Mouse (Mus musculus) kidney, postnatal 4 days (tissue): ENCODE measurements at regions not wholly inside any gene's neighbourhood (a gene's known extent, or its start where the extent isn't known, plus 50 kb on each side); places are given as distances from the start of the nearest gene placed in this dataset.
"Not testable (repeated sequence)": the region's sequence is repeated elsewhere in the genome, so short reads cannot be mapped to it uniquely, and the experiment has no call there.

ENCODE experiments used
- DNase-seq, 2 experiments: peaks; one replicate each; pipeline ENCODE4 v3.0.0; 2021; ENCODE audit warnings: mixed read lengths in 2 of 2

DNA sequence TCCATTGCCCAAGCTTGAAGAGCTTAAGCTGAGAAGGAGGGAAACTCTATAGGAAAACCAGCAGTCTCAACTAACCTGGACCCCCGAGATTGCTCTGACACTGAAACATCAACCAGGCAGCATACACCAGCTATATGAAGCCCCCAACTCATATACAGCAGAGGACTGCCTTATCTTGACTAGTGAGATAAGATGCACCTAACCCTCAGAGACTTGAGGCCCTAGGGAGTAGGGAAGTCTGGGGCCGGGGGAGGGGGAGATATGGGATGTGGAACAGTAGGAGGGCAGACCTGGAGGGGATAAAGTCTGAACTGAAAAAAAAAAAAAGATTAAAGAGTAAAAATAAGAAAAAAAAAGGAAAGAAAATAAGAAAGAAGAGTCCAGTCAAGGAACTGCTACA lies 540.5 kb upstream of the Pkdcc start:
- DNase-seq: no peak

- not testable (repeated sequence) for DNase-seq
These were observed 548.5 kb upstream of the Pkdcc start for GRCm38 (mm10) chr17:82666557-82666956.

DNA sequence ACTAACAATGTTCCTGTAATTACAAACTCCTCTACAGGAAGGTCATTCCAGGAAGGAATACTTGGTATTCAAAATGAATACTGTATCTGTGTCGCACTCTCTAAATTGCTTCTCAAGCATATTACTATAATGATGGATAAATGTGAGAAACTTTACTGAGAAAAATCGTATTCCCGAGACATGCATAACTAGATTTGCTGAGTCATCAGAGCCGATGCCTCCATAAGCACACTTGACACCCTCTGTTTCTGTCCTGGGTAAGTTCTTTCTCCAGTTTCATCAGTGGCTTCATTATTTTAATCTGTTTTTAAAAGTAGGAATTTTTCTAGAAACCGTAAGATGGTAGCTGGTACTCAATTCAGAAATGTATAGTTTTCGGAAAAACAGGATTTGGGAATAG lies 550.7 kb upstream of the Pkdcc start:
- no peak for DNase-seq

DNA sequence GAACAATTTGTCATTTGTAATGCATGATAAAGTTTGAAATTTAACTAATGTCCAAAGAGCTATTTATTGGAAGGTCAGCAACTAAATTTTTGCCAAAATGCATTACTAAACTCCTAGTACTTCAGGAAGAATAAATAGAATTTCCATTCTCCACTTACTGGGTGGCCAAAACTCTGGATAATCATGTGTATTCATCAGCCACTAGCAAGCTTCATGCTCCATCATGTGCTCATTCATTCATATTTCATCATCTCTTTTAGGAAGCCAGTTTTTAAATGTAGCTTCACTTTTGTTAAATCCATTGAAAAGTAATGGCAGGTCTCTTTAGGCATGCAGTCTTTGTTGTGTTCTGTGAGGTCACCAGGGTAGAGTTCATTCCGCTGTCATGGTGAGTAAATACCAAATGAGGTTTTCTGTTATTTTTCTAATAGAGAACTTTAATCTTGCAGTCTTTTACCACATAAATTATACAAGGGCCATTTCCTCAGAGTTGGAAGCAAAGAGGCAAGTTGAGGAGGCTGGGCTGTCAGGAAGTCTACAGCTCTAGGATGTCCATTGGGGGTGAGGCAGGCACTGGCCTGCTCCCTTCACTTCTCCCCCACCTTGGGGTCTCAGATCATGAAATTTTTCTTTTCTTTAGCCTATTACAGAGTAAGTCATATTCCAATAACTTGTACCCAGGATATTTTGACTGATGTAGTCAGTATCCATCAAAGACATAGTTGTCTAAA lies 578.5 kb upstream of the Pkdcc start:
- DNase-seq: peak; percentile 1 to 3

GRCm38 (mm10) chr17:82635849-82636248 lies 579.2 kb upstream of the Pkdcc start:
- no peak for DNase-seq

DNA sequence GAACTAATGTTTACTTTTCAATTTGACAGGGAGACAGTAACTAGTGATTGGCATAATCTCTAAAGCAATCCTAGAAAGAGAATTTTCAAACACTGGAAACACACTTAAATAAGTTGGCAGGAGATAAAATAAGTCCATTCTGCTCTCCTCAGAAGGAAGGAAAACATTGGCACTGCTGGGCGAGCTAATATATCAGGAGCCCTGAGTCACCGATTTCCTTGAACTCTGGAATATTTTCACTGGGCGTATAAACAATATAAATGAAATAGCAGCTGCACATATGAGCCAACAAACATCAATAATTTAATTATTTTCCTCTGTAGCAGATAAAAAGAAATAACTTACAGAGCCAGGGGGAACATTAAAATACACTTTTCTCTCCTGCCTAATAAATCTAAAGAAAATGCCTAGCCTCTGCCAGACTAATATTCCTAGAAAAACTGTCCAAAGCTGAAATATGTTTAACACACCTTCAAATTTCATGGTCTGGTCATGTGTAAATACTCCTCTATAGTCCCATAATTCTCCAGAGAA lies 608.4 kb upstream of the Pkdcc start:
- DNase-seq: peak; percentile 3 to 14

GRCm38 (mm10) chr17:82583801-82584200 lies 631.3 kb upstream of the Pkdcc start:
- no peak for DNase-seq

DNA sequence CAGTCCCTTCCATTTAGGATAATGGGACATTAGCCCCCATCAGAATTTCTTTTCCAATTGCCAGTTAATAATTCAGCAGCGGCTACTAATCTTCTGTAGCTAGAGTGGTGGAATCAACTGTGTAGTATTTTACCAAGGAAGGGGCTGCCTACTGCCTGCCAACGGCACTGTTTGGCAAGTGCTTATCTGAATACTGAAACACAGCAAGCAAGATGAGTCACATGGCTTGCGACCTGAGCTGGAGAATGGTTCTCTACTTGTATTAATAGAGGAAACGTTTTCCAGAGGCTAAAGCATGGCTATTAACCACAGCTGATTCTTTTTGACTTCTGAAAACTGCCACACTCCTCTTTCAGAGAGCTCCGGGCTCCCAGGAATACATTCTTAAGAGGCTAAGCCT lies 681.6 kb upstream of the Pkdcc start:
- no peak for DNase-seq

DNA sequence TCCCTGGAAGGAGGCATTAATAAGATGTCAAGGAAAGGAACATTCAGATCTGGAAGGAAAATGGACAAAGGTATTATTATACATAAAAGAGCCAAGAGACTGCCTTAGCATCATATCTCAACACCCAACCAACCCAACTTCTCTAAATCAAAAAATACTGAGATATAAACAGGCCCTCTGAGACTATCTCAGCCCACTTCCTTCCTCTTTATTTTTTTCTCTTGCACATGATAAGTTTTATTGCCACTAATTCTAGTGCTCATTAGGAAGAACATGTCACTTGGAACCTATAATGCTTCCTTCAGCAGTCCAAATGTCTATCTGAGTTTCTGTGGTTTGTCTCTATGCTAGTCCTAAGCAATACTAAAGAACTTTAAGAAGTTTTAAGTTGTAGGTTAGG lies 697.0 kb upstream of the Pkdcc start:
- DNase-seq: no peak

DNA sequence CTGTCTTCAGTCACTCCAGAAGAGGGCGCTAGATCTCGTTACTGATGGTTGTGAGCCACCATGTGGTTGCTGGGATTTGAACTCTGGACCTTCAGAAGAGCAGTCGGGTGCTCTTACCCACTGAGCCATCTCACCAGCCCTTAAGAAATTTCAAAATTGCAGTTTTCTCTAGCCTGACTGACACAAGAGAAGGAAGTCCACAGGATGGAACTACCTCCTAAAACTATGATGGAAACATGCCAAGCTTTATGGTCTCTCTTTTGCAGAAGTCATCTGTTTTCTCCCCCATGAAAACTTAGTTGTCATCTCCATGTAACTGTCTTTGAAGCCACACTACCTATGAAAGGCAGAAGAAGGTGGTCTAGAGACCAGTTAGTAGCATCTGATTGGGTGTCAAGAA lies 698.2 kb upstream of the Pkdcc start:
- no peak for DNase-seq

- no peak for DNase-seq
These were observed 701.3 kb upstream of the Pkdcc start for GRCm38 (mm10) chr17:82513816-82514215.

- no peak for DNase-seq
These were observed 710.8 kb upstream of the Pkdcc start for GRCm38 (mm10) chr17:82504291-82504690.

GRCm38 (mm10) chr17:82485544-82485943 lies 729.5 kb upstream of the Pkdcc start:
- no peak for DNase-seq

DNA sequence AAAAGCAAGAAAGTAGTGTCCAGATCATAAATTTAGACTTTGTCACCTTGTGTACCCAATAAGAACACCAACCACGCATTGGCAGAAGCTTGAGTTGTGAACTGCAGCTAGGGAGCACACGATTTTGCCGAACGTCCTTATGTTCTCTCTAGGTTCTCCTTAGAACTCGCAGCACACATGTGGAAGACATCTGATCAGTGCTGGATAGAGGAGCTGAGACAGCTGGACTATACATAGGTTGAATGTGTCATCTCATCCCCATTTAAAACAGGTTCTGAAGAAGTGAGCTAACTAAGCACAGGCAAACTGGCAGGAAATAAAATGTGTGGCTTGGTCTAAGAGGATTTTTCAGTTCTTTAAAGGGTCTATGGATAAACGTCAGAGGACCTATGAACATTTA lies 730.5 kb upstream of the Pkdcc start:
- DNase-seq: no peak

DNA sequence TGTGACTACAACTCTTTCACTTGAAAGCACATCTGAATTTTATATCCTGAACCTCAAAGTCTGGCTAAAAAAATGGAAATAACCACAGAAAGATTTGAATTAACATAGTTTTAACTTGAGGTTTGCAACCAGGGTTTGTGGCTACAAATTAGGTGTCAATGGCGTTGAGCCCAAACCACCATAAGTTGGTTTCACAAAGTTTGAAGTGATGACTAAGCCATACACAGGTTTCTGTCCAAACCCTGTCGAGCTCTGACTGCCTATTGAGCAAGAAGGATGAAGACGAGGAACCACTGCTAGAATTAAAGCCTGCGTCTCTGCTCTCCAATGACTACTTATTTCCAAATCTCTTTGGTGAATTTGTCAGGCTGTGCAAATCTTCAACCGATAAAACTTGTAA lies 719.8 kb upstream of the Slc8a1 start:
- no peak for DNase-seq

- peak; percentile 13 to 18 for DNase-seq
These were observed 715.7 kb upstream of the Slc8a1 start for GRCm38 (mm10) chr17:82453847-82454246.

DNA sequence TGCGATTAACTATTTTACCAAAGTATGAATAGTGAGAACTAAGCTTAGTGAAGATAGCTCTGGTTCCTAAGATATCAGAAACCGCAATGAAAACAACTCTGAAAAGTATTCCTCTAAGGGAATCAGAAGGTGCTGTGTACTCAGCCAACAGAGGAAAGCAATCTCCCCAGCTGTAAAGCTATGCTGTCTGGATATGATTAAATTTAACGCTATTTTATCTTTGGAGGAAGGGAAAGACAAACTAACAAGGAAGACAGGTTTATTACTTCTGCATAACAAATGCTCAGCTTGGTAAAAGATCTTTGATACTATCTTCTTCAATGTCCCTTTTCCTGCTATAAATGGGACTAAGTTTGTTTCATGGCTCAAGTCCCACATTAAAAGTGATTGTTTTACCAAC lies 700.9 kb upstream of the Slc8a1 start:
- DNase-seq: no peak

GRCm38 (mm10) chr17:82437206-82437605 lies 699.0 kb upstream of the Slc8a1 start:
- no peak for DNase-seq

DNA sequence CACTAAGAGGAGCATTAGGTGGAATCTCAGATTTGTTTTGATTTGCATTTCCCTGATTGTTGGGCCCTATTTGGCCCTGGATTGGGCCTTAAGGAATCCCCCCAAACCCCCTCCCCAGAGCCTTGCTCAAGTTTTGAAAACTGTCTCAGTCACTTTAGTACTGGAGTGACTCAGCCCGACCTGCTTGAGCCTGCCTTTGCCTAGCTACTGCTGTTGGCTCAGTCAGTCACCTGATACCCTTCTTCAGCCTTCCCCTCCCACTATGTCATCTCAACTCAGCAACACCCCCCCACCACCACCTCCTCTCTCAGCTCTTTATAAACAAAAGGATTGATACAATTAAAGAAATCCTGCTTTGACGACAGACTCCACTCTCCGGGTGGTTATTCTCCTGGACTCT lies 694.5 kb upstream of the Slc8a1 start:
- no peak for DNase-seq

DNA sequence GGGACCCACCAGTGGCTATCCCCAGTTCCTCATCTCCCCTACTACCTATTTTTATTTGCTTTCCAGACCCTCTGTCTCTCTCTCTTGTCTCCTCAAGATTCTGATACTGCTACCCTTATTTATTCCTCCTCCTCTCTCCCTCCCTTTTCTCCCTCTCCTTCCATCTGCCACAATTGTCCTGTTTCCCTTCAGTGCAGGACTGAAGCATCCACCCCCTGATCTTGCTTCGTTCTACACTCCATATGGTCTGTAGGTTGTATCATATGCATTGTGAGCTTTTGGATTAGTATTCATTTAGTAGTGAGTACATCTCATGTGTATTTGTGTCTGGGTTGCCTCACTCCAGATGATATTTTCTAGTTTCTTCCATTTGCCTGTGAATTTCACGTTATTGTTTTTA lies 670.1 kb upstream of the Slc8a1 start:
- DNase-seq: no peak

DNA sequence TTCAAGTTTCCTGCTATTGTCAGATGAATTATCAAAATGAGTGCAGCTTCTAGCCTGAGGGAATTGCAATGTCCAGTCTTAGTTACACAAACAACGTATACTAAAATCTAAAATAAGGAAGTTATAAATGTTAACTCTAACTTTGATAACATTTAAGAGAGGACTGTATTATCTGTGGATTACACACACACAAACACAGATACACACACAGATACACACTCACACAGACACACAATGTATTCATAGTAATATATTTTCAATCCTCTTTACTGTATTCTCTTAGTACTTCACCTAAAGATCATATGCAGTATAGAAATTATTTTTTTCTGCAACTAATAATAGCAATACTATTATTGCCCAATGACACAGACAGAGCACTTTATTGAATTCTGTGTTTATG lies 661.2 kb upstream of the Slc8a1 start:
- no peak for DNase-seq

DNA sequence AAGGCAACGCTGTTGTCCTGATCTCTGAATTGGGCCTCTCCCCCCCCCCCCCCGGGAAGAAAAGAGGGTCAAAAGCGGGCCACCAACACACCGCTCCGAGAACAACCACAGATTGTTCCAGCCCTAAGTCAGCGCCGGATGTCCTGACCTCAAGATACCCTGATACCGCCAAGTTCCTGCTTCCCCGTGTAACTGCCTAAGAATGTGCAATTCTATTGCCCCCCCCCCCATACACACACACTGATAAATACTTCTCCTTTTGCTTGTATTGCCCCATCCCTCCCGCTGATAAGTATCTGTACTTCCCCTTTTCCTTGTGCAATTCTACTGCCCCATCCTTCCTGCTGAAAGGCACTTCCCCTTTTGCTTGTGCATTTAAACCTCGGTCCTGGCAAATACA lies 641.2 kb upstream of the Slc8a1 start:
- DNase-seq: not testable (repeated sequence)

DNA sequence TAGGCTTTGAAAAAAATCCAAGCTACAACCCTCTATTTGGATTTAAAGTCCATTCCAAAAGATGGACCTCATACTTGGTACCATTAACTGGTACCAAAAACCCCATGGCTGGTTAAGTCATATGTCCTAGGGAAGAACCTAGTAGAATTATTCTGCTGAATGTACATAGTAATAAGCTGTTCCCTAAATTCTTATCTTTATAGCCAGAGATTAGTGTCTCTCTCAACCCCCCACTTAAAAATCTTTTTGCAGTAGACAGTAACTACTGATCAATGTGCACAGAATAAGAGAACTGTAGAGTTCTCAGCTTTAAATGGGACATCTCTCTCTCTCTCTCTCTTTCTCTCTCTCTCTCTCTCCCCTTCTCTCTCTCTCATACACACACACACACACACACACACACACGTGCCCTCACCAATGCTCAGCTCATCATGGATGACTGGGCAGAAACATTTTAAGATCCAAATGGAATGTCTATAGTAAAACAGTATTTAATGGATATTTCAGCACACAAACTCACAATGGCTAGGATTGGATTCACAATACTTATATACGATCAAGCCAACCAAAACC lies 640.2 kb upstream of the Slc8a1 start:
- no peak for DNase-seq

- DNase-seq: peak in 1 of 2 experiments; percentile 2
These were observed 639.0 kb upstream of the Slc8a1 start for GRCm38 (mm10) chr17:82377176-82377592.

DNA sequence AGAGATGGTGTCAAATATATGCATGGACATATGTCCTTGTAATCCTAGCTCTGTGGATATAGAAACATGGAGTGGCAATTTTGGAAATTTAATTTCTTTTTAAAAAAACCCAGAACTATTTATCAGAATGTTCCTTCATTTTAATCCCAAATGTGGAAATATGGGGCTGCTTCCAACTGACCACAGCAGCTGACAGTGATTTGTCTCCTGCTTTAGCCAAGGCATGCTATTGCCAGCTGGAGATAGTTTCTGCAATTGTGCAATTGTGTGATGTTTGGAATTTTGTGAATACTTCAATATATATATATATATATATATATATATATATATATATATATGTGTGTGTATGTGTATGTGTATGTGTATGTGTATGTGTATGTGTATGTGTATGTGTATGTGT lies 629.7 kb upstream of the Slc8a1 start:
- DNase-seq: no peak
